ENCODE assay signal across 25 mouse cellular contexts in the genomic region with DNA sequence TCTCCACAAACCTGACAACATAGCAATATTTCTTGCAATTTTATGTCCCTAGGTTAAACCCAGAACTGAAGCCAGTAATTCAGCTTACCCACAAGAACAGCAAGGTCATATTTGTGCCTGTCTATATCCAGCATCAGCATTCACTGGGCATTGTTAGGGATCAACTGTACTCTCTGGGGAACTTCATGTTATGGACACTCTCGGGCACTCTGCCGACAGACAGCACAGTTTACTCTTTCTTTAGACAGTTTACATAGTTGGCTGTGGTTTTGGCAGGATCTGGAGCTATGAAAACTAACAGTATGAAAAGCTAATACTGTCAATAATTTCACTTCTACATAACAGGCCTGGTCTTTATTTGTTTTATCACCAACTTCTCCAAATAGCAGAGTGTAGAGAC.
DNase-seq lines count a peak whose midpoint lies in the region; ATAC-seq and TF ChIP-seq lines count a peak whose summit lies in the region.
"Had no signal": no experiment of that assay in that cellular context is flagged by ENCODE, and none has a peak within 500 bp of the region (broad histone marks: within the 10 kb centered on the region; RNA-seq: fewer than 3 reads in every experiment).

No protein-coding gene starts in this region.

- no peaks in the 10 kb centered on the region for H3K36me3 ChIP-seq in liver, adult 2 months (ENCODE audit: control insufficient read depth, insufficient read depth, low read length)
- no peaks in the 10 kb centered on the region for H3K36me3 ChIP-seq in liver, embryonic 12.5 days
- H3K36me3 ChIP-seq in stomach, embryonic 16.5 days (ENCODE audit: control insufficient read depth, insufficient read depth, low read length), result no peaks in the 10 kb centered on the region
- no peaks in the 10 kb centered on the region for H3K36me3 ChIP-seq in midbrain, postnatal 0 days (ENCODE audit: insufficient read depth, low read length)
- H3K36me3 ChIP-seq: embryonic facial prominence, embryonic 12.5 days; heart, embryonic 10.5 days; hindbrain, embryonic 15.5 days; neural tube, embryonic 13.5 days had no signal

- WGBS in liver, adult 2 months, result 80% methylated on average over 2 of the region's 2 CpGs
- WGBS in liver, embryonic 12.5 days (ENCODE audit: insufficient replicate concordance), result 83% methylated on average over 2 of the region's 2 CpGs
- 29% methylated on average over 2 of the region's 2 CpGs for whole genome bisulfite sequencing in stomach, embryonic 16.5 days
- WGBS in midbrain, postnatal 0 days, result 86% methylated on average over 2 of the region's 2 CpGs

- no peaks in the 10 kb centered on the region for H3K79me2 ChIP-seq in liver, adult 2 months (ENCODE audit: control insufficient read depth, insufficient read depth, low read length)

- no peak overlapping the region for H3K27ac ChIP-seq in liver, adult 2 months (replicated peaks; ENCODE audit: insufficient read depth, low read depth, low read length)
- no peak overlapping the region for H3K27ac ChIP-seq in liver, embryonic 12.5 days
- peak overlapping the region; percentile 61 for H3K27ac ChIP-seq in stomach, embryonic 16.5 days (ENCODE audit: low read length)
- H3K27ac ChIP-seq in midbrain, postnatal 0 days (ENCODE audit: low read depth, low read length), result no peak overlapping the region
- H3K27ac ChIP-seq: embryonic facial prominence, embryonic 12.5 days; gastrocnemius, adult 2 months; heart, embryonic 10.5 days; hindbrain, embryonic 15.5 days; neural tube, embryonic 13.5 days had no signal

- H3K4me1 ChIP-seq in liver, adult 2 months (ENCODE audit: control insufficient read depth, insufficient read depth, low read length), result no peaks in the 10 kb centered on the region
- H3K4me1 ChIP-seq in liver, embryonic 12.5 days, result no peaks in the 10 kb centered on the region
- peaks cover 6% of the 10 kb centered on the region; the same call in 1 of the 2 replicates for H3K4me1 ChIP-seq in stomach, embryonic 16.5 days (ENCODE audit: control insufficient read depth, insufficient read depth, low read length)
- H3K4me1 ChIP-seq in midbrain, postnatal 0 days (ENCODE audit: insufficient read depth, low read length), result no peaks in the 10 kb centered on the region
- H3K4me1 ChIP-seq: embryonic facial prominence, embryonic 12.5 days; heart, embryonic 10.5 days; hindbrain, embryonic 15.5 days; neural tube, embryonic 13.5 days had no signal

- no peak overlapping the region for H3K4me2 ChIP-seq in liver, embryonic 12.5 days
- no peak overlapping the region for H3K4me2 ChIP-seq in stomach, embryonic 16.5 days (ENCODE audit: low read depth, low read length)
- no peak overlapping the region for H3K4me2 ChIP-seq in midbrain, postnatal 0 days (ENCODE audit: low read depth, low read length, poor library complexity, severe bottlenecking)
- H3K4me2 ChIP-seq: embryonic facial prominence, embryonic 12.5 days; hindbrain, embryonic 15.5 days; liver, embryonic 11.5 days; neural tube, embryonic 13.5 days had no signal

- H3K9ac ChIP-seq in liver, adult 2 months (ENCODE audit: low read depth, low read length), result no peak overlapping the region
- H3K9ac ChIP-seq in liver, embryonic 12.5 days, result no peak overlapping the region
- H3K9ac ChIP-seq in stomach, embryonic 16.5 days (ENCODE audit: low read length), result no peak overlapping the region
- no peak overlapping the region for H3K9ac ChIP-seq in midbrain, postnatal 0 days (replicated peaks; ENCODE audit: low read length, poor library complexity, severe bottlenecking)
- H3K9ac ChIP-seq: embryonic facial prominence, embryonic 12.5 days; hindbrain, embryonic 15.5 days; neural tube, embryonic 13.5 days had no signal

- DNase-seq in liver, adult 2 months (ENCODE audit: extremely low read depth, low read depth, low spot score), result peak; percentile 7
- peak; percentile 46 for DNase-seq in fibroblast of lung, adult 2 months (ENCODE audit: low read depth)
- peak; percentile 56 for DNase-seq in lung, postnatal 10 days
- no peak for DNase-seq in midbrain, postnatal 0 days (ENCODE audit: low spot score)
- no peak for DNase-seq in layer of hippocampus, postnatal 14 days (ENCODE audit: low spot score in 2 of 2)
- DNase-seq: adrenal gland, adult 8-10 months; B cell, adult 2 months; cerebellum, adult 11-12 months; cerebellum, postnatal 10 days; gastrocnemius, adult 2 months; heart, postnatal 4 days; left cerebral cortex, postnatal 4 days; midbrain, embryonic 14.5 days; retina, postnatal 1 day; right cerebral cortex, postnatal 25 days had no signal

- no peak for ATAC-seq in liver, embryonic 12.5 days
- peak; percentile 82; the same call in 1 of the 2 replicates for ATAC-seq in stomach, embryonic 16.5 days (ENCODE audit: insufficient read depth, low FRiP score)
- no peak for ATAC-seq in midbrain, postnatal 0 days (ENCODE audit: low FRiP score)
- ATAC-seq: forebrain, embryonic 14.5 days had no signal

- no peak overlapping the region for H3K4me3 ChIP-seq in liver, adult 2 months (ENCODE audit: insufficient read depth, low read depth, low read length)
- H3K4me3 ChIP-seq in liver, embryonic 12.5 days, result no peak overlapping the region
- no peak overlapping the region for H3K4me3 ChIP-seq in stomach, embryonic 16.5 days (replicated peaks; ENCODE audit: low read length)
- no peak overlapping the region for H3K4me3 ChIP-seq in midbrain, postnatal 0 days (ENCODE audit: low read depth, low read length)
- H3K4me3 ChIP-seq: embryonic facial prominence, embryonic 12.5 days; erythroblast, embryonic 14.5 days; gastrocnemius, adult 2 months; heart, embryonic 10.5 days; hindbrain, embryonic 15.5 days; myocyte; neural tube, embryonic 13.5 days had no signal

- H3K9me3 ChIP-seq in liver, embryonic 12.5 days (replicated peaks), result no peaks in the 10 kb centered on the region
- H3K9me3 ChIP-seq in stomach, embryonic 16.5 days (replicated peaks; ENCODE audit: control insufficient read depth, low read length), result no peaks in the 10 kb centered on the region
- no peaks in the 10 kb centered on the region for H3K9me3 ChIP-seq in midbrain, postnatal 0 days (ENCODE audit: low read length)
- H3K9me3 ChIP-seq: embryonic facial prominence, embryonic 12.5 days; heart, embryonic 10.5 days; hindbrain, embryonic 15.5 days; neural tube, embryonic 13.5 days had no signal

- no peak for TF ChIP-seq CTCF in liver, adult 2 months (IDR thresholded peaks at IDR 0.05; ENCODE audit: low read depth, low read length)
- TF ChIP-seq CTCF in midbrain, postnatal 0 days (IDR thresholded peaks at IDR 0.05), result no peak

- TF ChIP-seq POLR2A in liver, adult 2 months (IDR thresholded peaks at IDR 0.05; ENCODE audit: extremely low read depth, insufficient read depth, low read length), result no peak

- no peaks in the 10 kb centered on the region for H3K27me3 ChIP-seq in liver, adult 2 months (ENCODE audit: control insufficient read depth, insufficient read depth, low read length)
- H3K27me3 ChIP-seq in liver, embryonic 12.5 days (replicated peaks), result no peaks in the 10 kb centered on the region
- H3K27me3 ChIP-seq in stomach, embryonic 16.5 days (ENCODE audit: control insufficient read depth, insufficient read depth, low read length), result no peaks in the 10 kb centered on the region
- H3K27me3 ChIP-seq in midbrain, postnatal 0 days (ENCODE audit: insufficient read depth, low read length), result no peaks in the 10 kb centered on the region
- H3K27me3 ChIP-seq: embryonic facial prominence, embryonic 12.5 days; hindbrain, embryonic 15.5 days; neural tube, embryonic 13.5 days had no signal

Comparison
In these comparisons a context has a peak if more than half of its experiments do, and no peak if none do; other contexts are left out.
1. DNase-seq: peak in liver, adult 2 months (single experiment), fibroblast of lung, adult 2 months (single experiment) and lung, postnatal 10 days (single experiment); none in midbrain, postnatal 0 days (single experiment) and layer of hippocampus, postnatal 14 days (0 of 2).